Mouse (Mus musculus) small intestine, adult 2 months (tissue): ENCODE data around the gene Naip1.

Experiments
- CTCF ChIP-seq: fragments of 200-500 bp; IDR thresholded peaks from 2 replicates; pipeline ENCODE4 v1.5.1; 2012; ENCODE audit warnings: low read depth, mild to moderate bottlenecking, control low read depth, inconsistent platforms, low read length, moderate library complexity, mixed read lengths; ENCODE audit not compliant: insufficient replicate concordance, insufficient read length; ENCODE audit errors: extremely low read depth
- POLR2A ChIP-seq: fragments of 200-500 bp; IDR thresholded peaks from 2 replicates; pipeline ENCODE4 v1.6.1; 2012; ENCODE audit warnings: low read depth, mild to moderate bottlenecking, control low read depth, inconsistent platforms, low read length, moderate library complexity

GRCm38 (mm10) chr13:100490424-100490823, 37.8 kb upstream of the Naip1 start:
- no peak for TF ChIP-seq POLR2A
- TF ChIP-seq CTCF, result no peak
